Mouse (Mus musculus) telencephalon, adult 2 months (tissue): ENCODE data around the gene Rasd1.

Source experiments
- DNase-seq: peaks from one replicate; pipeline ENCODE4 v3.0.0-alpha.2; 2011; ENCODE audit warnings: low read depth, low spot score

Gene Rasd1

GRCm38 (mm10) chr11:59964818-59965217 is at the start of gene Rasd1:
Gene Rasd1, minus strand, starts transcription at chr11:59964944.
- DNase-seq, result no peak

GRCm38 (mm10) chr11:60011516-60011915 is 46.8 kb upstream of the Rasd1 start:
- no peak for DNase-seq

DNA sequence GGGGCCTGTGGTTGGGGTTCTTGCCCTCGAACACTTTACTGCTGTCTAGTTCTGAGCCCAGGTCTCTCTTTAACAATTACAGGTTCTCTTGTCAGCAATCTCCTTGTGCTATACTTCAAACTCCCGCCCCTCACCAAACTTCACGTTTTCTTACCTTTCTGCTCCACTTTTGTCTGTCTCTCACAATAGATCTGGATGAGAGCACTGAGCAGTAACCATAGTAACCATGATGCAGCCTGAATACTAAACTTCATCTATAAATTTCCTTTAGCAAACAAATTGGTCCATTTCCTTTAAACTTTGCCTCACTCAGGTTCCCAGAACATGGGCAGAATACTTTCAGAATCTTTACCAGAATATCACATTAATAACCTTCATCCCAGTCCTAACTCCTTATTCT is 44.7 kb upstream of the Rasd1 start:
- no peak for DNase-seq

- DNase-seq, result no peak
Observed at GRCm38 (mm10) chr11:60005866-60006265, 41.1 kb upstream of the Rasd1 start.

- peak; percentile 52 for DNase-seq
Observed at GRCm38 (mm10) chr11:60004716-60005115, 40.0 kb upstream of the Rasd1 start.

DNA sequence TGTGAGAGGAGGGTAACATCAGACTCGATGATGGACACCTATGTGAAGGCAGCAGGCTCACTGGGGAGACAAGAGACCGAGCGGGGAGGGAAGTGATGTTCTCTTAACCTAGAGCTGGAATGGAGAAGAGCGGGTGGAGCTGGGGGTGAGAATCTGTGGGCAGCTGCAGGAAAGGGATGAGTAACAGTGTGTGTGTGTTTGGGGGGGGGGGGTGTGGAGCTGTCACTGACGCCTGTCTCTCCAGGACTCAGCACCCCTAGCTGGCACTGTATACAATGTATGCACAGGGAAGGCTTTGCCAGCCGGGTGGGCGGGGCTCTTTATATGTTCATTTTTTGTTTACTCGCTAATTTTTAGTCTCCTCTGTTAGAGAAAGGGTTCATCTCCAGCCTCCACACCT is 39.1 kb upstream of the Rasd1 start:
- peak; percentile 29 for DNase-seq

GRCm38 (mm10) chr11:60001231-60001980 is 36.7 kb upstream of the Rasd1 start:
- no peak for DNase-seq

GRCm38 (mm10) chr11:59994318-59994717 is 29.6 kb upstream of the Rasd1 start:
- no peak for DNase-seq

- no peak for DNase-seq
Observed at GRCm38 (mm10) chr11:59991365-59991764, 26.6 kb upstream of the Rasd1 start.

- no peak for DNase-seq
Observed at GRCm38 (mm10) chr11:59989406-59989805, 24.7 kb upstream of the Rasd1 start.

DNA sequence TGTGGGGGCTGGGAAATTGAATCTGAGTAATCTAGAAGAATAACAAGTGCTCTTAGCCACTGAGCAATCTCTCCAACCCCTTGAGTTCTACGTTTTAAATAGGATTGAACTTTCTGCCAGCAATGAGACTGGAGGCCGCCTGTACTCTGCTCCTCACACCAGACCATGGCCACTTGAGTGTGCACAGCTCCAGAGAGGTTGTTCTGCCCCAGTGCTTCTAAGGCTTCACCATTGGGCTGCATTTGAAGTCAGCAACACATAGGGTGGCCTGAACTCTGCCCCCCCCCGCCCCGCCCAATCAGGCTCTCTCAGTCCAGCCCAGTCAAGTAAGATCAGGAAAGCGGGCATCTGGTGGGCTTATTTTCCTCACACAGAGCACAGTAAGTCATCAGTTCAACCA is 13.1 kb upstream of the Rasd1 start:
- no peak for DNase-seq

DNA sequence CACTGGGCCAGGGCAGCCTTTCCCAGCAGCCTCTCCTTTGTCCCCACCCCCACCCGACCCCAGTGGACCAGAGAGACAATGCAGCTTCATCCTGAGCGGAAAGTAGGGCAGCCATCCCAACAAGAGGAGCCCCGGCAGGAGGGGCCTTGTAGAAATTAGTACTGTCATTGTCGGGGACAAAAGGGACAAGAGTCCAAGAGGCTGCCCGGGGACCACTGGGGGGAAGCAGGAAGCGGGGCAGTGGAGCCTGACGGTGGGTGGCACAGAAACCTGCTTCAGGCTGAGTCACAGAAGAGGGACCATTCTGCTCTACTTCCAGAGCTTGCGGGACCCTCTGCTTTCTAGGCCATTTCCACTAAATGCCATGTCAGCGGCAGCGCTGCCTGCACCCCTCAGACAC is 10.5 kb upstream of the Rasd1 start:
- DNase-seq, result no peak

DNA sequence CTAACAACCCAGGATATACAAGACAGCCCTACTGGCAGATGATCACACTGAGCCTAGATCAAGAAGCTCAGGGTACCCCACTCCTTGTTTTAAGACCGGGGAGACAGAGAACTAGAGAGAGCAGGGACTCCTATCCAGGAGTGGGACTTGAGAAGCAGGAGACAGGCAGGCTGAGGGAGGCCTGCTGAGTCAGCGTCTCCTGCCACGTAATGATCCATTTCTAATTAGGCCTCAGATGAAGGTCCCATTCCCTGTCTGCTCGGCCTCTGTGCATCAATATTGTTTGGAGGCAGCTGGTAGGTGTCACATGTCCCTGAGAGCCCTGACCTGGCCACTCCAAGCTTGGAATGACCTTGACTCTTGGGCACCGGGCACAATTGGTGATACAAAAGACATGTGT is 8.6 kb upstream of the Rasd1 start:
- DNase-seq, result no peak

DNA sequence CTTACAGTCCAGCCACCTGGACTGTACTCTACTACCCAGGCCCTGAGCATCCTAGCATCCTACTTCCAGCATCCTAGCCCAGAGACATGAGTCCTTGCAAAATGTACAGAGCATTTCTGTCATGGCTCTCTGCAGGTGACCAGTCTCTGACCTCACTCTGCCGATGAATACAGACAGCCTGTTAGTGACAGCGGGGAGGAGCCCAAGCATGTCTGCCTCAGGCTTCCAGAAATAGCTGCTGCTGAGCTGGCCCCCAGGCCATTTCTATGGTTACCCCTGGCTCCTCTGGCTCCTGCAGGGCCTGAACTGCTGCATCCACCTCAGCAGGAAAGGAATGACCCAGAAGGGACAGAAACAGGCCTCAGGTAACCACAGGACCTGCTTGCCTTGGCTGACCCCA is 6.9 kb upstream of the Rasd1 start:
- DNase-seq, result no peak

- no peak for DNase-seq
Observed at GRCm38 (mm10) chr11:59970780-59971179, 6.0 kb upstream of the Rasd1 start.

DNA sequence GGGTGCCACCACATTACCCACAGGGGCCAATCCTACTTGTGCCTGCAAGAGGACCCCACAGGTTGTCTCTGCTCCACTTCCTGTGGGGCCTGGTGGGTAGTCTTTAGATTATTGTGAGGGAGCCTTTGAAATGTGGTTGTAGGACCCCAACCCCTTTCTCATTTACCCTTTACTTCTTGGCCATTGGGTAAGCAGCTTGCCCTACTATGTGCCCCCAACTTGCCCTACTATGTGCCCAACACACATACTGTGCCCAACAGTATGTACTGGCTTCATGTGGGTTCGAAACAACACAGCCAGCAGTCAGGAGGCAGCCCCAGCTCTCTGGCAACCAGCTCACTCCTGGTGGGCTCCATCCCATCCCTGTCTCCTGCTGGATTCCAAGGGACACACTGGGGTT is 3.0 kb upstream of the Rasd1 start:
- no peak for DNase-seq

- DNase-seq, result no peak
Observed at GRCm38 (mm10) chr11:59966102-59966483, 1.3 kb upstream of the Rasd1 start.

- no peak for DNase-seq
Observed at GRCm38 (mm10) chr11:59965227-59966101, 720 bp upstream of the Rasd1 start.

GRCm38 (mm10) chr11:59964163-59964758 is 483 bp downstream of the Rasd1 start:
- no peak for DNase-seq

- no peak for DNase-seq
Observed at GRCm38 (mm10) chr11:59963364-59964162, 1.2 kb downstream of the Rasd1 start.

DNA sequence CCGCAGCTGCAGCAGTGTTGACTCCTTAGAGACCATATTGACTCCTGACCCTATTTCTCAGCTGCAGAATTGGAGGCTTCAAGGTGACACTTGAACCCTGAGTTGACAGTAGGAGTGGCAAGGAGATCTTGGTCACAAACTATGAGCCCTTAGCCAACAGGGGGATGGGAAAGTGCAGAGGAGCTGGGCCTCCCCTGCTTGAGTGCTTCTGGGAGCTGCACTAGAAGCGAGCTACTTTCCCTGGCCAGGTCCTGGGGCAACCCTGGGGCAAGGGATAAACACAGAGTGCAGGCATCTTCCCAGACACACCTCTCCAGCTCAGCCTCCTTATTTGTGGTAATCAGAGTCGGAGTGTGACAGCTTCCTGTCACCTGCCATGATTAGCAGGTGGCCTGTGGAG is 2.2 kb downstream of the Rasd1 start:
- no peak for DNase-seq
